ENCODE assay signal across 13 mouse cellular contexts in the genomic region with DNA sequence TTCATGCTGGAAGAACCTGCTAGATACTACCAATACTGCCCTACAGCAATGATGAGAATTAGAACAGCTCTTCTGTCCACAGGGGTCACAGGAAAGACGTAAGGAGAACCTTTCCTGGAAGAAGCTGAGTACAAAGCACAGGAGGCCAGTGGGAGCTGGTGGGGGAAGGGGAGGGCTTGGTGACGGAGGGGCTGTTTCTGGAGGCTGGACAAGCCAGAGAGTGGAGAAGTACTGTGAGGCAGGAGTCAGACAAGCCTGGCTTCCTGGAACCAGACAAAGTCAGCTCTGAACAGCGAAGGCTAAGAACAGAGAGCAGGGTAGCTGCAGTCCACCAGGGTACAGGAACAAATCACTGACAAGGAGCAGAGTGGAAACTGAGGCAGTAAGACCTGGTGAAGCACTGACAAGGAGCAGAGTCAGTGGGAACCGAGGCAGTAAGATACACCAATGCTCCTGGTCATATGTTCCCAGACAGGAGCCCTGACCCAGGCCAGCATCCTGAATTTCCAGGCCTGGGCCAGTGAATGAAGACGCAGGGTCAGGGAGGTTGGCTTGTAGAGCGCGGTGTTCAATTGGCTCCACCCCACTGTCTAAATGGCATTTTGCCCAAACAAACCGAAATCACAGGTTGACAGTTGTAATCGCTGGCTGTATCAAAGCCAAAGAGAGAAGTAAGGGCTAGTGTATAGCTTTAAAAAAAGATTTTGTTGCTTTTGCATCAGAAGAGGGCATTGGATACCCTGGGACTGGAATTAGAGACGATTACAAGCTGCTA.
A peak's percentile ranks its signal among the peaks of the same experiment; 100 is the strongest.
DNase-seq lines count a peak whose midpoint lies in the region; ATAC-seq and TF ChIP-seq lines count a peak whose summit lies in the region.
"Had no signal": no experiment of that assay in that cellular context is flagged by ENCODE, and none has a peak within 500 bp of the region (broad histone marks: within the 10 kb centered on the region; RNA-seq: fewer than 3 reads in every experiment).

No protein-coding gene starts in this region.

- H3K36me3 ChIP-seq in heart, embryonic 11.5 days (ENCODE audit: control insufficient read depth, insufficient read depth, low read length): no peaks in the 10 kb centered on the region
- no peaks in the 10 kb centered on the region for H3K36me3 ChIP-seq in liver, postnatal 0 days (replicated peaks; ENCODE audit: insufficient read depth, low read length)
- H3K36me3 ChIP-seq: hindbrain, embryonic 12.5 days; liver, embryonic 15.5 days had no signal

- no peaks in the 10 kb centered on the region; the same call in 1 of the 2 replicates for H3K4me1 ChIP-seq in heart, embryonic 11.5 days (ENCODE audit: control insufficient read depth, insufficient read depth, low read length)
- no peaks in the 10 kb centered on the region for H3K4me1 ChIP-seq in liver, postnatal 0 days (ENCODE audit: insufficient read depth)

- H3K27me3 ChIP-seq in heart, embryonic 11.5 days (ENCODE audit: control insufficient read depth, insufficient read depth, low read length): no peaks in the 10 kb centered on the region
- H3K27me3 ChIP-seq in liver, postnatal 0 days (ENCODE audit: insufficient read depth, low read length): no peaks in the 10 kb centered on the region
- H3K27me3 ChIP-seq: hindbrain, embryonic 12.5 days; liver, embryonic 15.5 days had no signal

- intact Hi-C loops in heart, postnatal 14 days (cut with DNase I): no loop called here

- no peak overlapping the region for H3K27ac ChIP-seq in heart, embryonic 11.5 days (ENCODE audit: low read depth, low read length)
- no peak overlapping the region for H3K27ac ChIP-seq in liver, postnatal 0 days (ENCODE audit: low read depth)
- H3K27ac ChIP-seq: hindbrain, embryonic 12.5 days; liver, embryonic 15.5 days had no signal

- no peak overlapping the region for H3K9ac ChIP-seq in heart, embryonic 11.5 days (ENCODE audit: low read depth, low read length)
- H3K9ac ChIP-seq in liver, postnatal 0 days (replicated peaks): no peak overlapping the region
- H3K9ac ChIP-seq: hindbrain, embryonic 12.5 days; liver, embryonic 15.5 days had no signal

- 70% methylated on average over 10 of the region's 10 CpGs for WGBS in heart, embryonic 11.5 days (ENCODE audit: insufficient replicate concordance)
- 71% methylated on average over 10 of the region's 10 CpGs for WGBS in liver, postnatal 0 days (ENCODE audit: insufficient replicate concordance)

- DNase-seq in adrenal gland, postnatal 10 days: peak; percentile 16
- no peak for DNase-seq in adrenal gland, postnatal 25 days
- DNase-seq in heart, postnatal 14 days: no peak
- no peak for DNase-seq in liver, postnatal 0 days
- DNase-seq in liver: no peak
- DNase-seq in kidney, postnatal 10 days: peak; percentile 49
- no peak for DNase-seq in spleen, postnatal 14 days (ENCODE audit: low spot score in 2 of 2)
- DNase-seq: left cerebral cortex, postnatal 4 days had no signal

- ATAC-seq in heart, embryonic 11.5 days (replicated peaks; ENCODE audit: insufficient number of reproducible peaks, low FRiP score, low TSS enrichment): 0 out of 2 replicates have a peak, but pooled peaks have one; percentile 26
- peak; percentile 15; the same call in 1 of the 2 replicates for ATAC-seq in liver, postnatal 0 days
- ATAC-seq: intestine, postnatal 0 days had no signal

- no peak for TF ChIP-seq CTCF in liver, postnatal 0 days (IDR thresholded peaks at IDR 0.05; ENCODE audit: low read depth)

- H3K9me3 ChIP-seq in heart, embryonic 11.5 days (replicated peaks; ENCODE audit: control insufficient read depth, low read length): no peaks in the 10 kb centered on the region
- no peaks in the 10 kb centered on the region for H3K9me3 ChIP-seq in liver, postnatal 0 days (ENCODE audit: low read length)
- H3K9me3 ChIP-seq: hindbrain, embryonic 12.5 days; liver, embryonic 15.5 days had no signal

- no peak overlapping the region for H3K4me3 ChIP-seq in heart, embryonic 11.5 days (ENCODE audit: low read depth, low read length)
- no peak overlapping the region for H3K4me3 ChIP-seq in liver, postnatal 0 days (ENCODE audit: low read depth, low read length)
- H3K4me3 ChIP-seq: hindbrain, embryonic 12.5 days; liver, embryonic 15.5 days; myocyte had no signal

- no peak for TF ChIP-seq EP300 in liver, postnatal 0 days (IDR thresholded peaks at IDR 0.05; ENCODE audit: low read depth)

- H3K4me2 ChIP-seq in heart, embryonic 11.5 days: no peak overlapping the region
- no peak overlapping the region for H3K4me2 ChIP-seq in liver, postnatal 0 days (ENCODE audit: low read depth, low read length)
- H3K4me2 ChIP-seq: hindbrain, embryonic 12.5 days; liver, embryonic 15.5 days had no signal

Comparison
In these comparisons a context has a peak if more than half of its experiments do, and no peak if none do; other contexts are left out.
1. DNase-seq: peak in adrenal gland, postnatal 10 days (single experiment) and kidney, postnatal 10 days (single experiment); none in adrenal gland, postnatal 25 days (single experiment), heart, postnatal 14 days (0 of 2), liver, postnatal 0 days (single experiment), liver (single experiment) and spleen, postnatal 14 days (0 of 2).